Mouse (Mus musculus): ENCODE data around the gene Gm14569.

DNA sequence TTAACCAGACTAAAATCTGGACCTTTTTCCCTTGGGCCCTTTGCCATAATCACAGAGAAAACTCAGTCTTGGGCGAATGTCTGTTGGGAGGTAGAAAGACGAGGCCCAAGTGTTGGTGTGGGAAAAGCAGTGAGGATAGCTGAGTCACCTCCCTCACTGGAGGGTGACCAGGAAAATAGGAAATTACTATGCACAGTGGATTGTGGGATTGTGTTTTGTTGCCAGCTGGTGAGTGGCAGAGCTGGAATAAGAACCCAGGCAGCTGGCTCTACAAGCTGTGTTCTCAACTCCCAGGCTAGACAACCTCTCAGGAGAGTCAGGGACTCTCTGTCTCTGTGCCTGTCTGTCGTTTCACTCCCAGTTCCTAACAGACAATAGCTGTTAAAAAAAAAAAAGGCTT, 101.7 kb downstream of the Gm14569 start:
- TF ChIP-seq CTCF (IDR thresholded peaks at IDR 0.05; ENCODE audit: control insufficient read depth, insufficient read depth, insufficient read length) (no peak), MYOD1 (IDR thresholded peaks at IDR 0.05; ENCODE audit: control insufficient read depth, insufficient read length, low read depth) (no peak), MAX (IDR thresholded peaks at IDR 0.05) (no peak)

Data from C2C12 (cell line).